Mouse (Mus musculus) embryonic facial prominence, embryonic 11.5 days (tissue): ENCODE data around the gene Ints3. TPM values are rescaled to one million over a fixed set of nuclear protein-coding genes. Genes with fewer than 3 reads are reported as not detected.

Source experiments
- ATAC-seq: fragments of 200-750 bp; cut with Nextera tagmentation; replicated peaks from 2 replicates; pipeline ENCODE4 v1.8.0; 2017; ENCODE audit warnings: low read depth; ENCODE audit not compliant: insufficient number of reproducible peaks, low FRiP score, low TSS enrichment
- DNase-seq: peaks from one replicate; pipeline ENCODE4 v3.0.0-alpha.2; 2015; ENCODE audit warnings: low spot score
- H3K27ac ChIP-seq: fragments of 300-500 bp; sonication (generic); replicated peaks from 2 replicates; pipeline ENCODE4 v1.5.1; 2014; ENCODE audit warnings: mild to moderate bottlenecking, low read depth, low read length, control low read depth
- H3K27me3 ChIP-seq: fragments of 300-500 bp; sonication (generic); 2 replicates; pipeline ENCODE4 v1.6.1; 2014; ENCODE audit warnings: mild to moderate bottlenecking, low read length, moderate library complexity, mixed read lengths; ENCODE audit not compliant: control insufficient read depth, insufficient read depth
- H3K36me3 ChIP-seq: fragments of 300-500 bp; sonication (generic); replicated peaks from 2 replicates; pipeline ENCODE4 v1.6.1; 2014; ENCODE audit warnings: low read depth, mild to moderate bottlenecking, low read length, moderate library complexity, mixed read lengths; ENCODE audit not compliant: control insufficient read depth, insufficient read depth
- H3K4me1 ChIP-seq: fragments of 300-500 bp; sonication (generic); 2 replicates; pipeline ENCODE4 v1.6.1; 2014; ENCODE audit warnings: low read length, mixed read lengths; ENCODE audit not compliant: control insufficient read depth, insufficient read depth
- H3K4me2 ChIP-seq: fragments of 300-500 bp; sonication (generic); 2 replicates; pipeline ENCODE4 v1.6.1; 2014; ENCODE audit warnings: low read depth, mild to moderate bottlenecking, control low read depth, low read length, moderate library complexity
- H3K4me3 ChIP-seq: fragments of 300-500 bp; sonication (generic); 2 replicates; pipeline ENCODE4 v1.5.1; 2014; ENCODE audit warnings: low read depth, low read length, control low read depth
- H3K9ac ChIP-seq: fragments of 300-500 bp; sonication (generic); replicated peaks from 2 replicates; pipeline ENCODE4 v1.6.1; 2014; ENCODE audit warnings: mild to moderate bottlenecking, control low read depth, low read length
- H3K9me3 ChIP-seq: fragments of 300-500 bp; sonication (generic); replicated peaks from 2 replicates; pipeline ENCODE4 v1.6.1; 2016; ENCODE audit warnings: mild to moderate bottlenecking, low read length, inconsistent platforms, mixed read lengths; ENCODE audit not compliant: control insufficient read depth
- WGBS: fragments of 180-500 bp; shearing (Covaris S2); extraction: QIAGEN DNeasy Blood & Tissue Kit; methylation state at CpG from one replicate; pipeline ENCODE4 v1.1.7; 2014; 5-methylcytosine and 5-hydroxymethylcytosine counted together
- polyA plus RNA-seq: library from polyadenylated mRNA; unstranded; fragments of >200 nt; fragmentation: Nextera tagmentation; extraction: Ambion mirVana; gene quantifications from 2 replicates; pipeline ENCODE4 v1.2.1, GENCODE M21; 2014

Ints3 gene
- polyA plus RNA-seq, 1 experiment from 2014 or later, result 31.7 TPM

- no peaks in the 10 kb centered on the region for H3K4me1 ChIP-seq
- H3K36me3 ChIP-seq, result no peaks in the 10 kb centered on the region
- WGBS, result 86% methylated on average over 4 of the region's 4 CpGs
- no peaks in the 10 kb centered on the region for H3K27me3 ChIP-seq
- H3K9ac ChIP-seq, result no peak overlapping the region
- DNase-seq (no peak), ATAC-seq (no peak)
- H3K4me3 ChIP-seq, result no peak overlapping the region
- H3K9me3 ChIP-seq, result no peaks in the 10 kb centered on the region
- H3K27ac ChIP-seq, result no peak overlapping the region
- no peak overlapping the region for H3K4me2 ChIP-seq
Observed at GRCm38 (mm10) chr3:90374368-90374767, 59.1 kb downstream of the Ints3 start.

DNA sequence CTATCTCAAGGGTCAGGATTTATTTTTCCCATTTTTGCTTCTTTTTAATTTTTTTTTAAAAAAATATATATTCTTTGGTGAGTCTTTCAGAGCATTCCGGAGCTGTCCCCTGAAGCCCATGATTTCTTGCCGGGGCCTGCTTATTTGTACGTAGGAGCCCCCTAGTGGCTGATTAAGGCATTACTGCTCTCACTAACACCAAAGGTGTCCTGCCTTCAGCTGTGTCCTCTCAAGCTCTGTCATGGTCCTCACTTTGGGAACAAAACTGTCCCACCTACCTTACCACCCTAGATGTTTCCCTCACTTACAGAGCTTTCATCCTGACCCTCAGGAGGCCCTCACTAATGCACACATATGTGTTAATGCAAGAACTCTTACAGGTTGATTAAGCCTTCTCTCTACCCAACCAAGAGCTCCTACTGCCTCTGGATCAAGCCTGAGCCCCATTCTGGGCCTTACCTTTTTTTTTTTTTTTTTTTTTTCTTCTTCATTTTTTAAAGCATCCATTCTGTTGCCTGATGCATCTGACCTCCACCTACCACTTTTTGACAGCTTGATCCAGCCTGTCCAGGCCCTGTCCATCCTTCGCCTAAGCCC, 59.9 kb downstream of the Ints3 start:
- Histone ChIP-seq H3K27ac (no peak overlapping the region), H3K4me3 (no peak overlapping the region), H3K27me3 (no peaks in the 10 kb centered on the region), H3K4me2 (no peak overlapping the region), H3K4me1 (no peaks in the 10 kb centered on the region), H3K9ac (no peak overlapping the region), H3K36me3 (no peaks in the 10 kb centered on the region), H3K9me3 (no peaks in the 10 kb centered on the region)
- peak; percentile 91 for DNase-seq
- peak; percentile 57; the same call in 1 of the 2 replicates for ATAC-seq
- WGBS, result 26% methylated on average over 4 of the region's 4 CpGs

DNA sequence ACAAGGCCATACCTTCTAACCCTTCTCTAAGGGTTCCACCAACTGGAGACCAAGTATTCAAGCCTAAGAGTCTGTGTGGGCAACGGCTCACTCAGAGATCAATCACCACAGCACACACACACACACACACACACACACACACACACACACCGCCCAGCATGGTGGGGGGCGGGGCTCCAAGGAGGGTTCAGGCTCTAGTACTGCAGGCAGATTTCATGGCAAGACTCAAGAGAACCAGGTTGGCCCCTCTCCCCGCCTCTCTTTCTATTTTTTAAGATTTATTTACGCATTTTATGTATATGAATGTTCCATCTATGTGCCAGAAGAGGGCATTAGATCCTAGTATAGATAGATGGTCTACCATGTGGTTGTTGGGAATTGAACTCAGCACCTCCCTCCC, 60.6 kb downstream of the Ints3 start:
- H3K36me3 ChIP-seq, result no peaks in the 10 kb centered on the region
- H3K9me3 ChIP-seq, result no peaks in the 10 kb centered on the region
- no peak overlapping the region for H3K27ac ChIP-seq
- H3K4me1 ChIP-seq, result no peaks in the 10 kb centered on the region
- DNase-seq (no peak), ATAC-seq (no peak)
- WGBS, result 61% methylated on average over 5 of the region's 5 CpGs
- no peaks in the 10 kb centered on the region for H3K27me3 ChIP-seq
- no peak overlapping the region for H3K4me3 ChIP-seq
- H3K4me2 ChIP-seq, result no peak overlapping the region
- no peak overlapping the region for H3K9ac ChIP-seq

GRCm38 (mm10) chr3:90371857-90372256, 61.6 kb downstream of the Ints3 start:
- no peak overlapping the region for H3K4me3 ChIP-seq
- H3K36me3 ChIP-seq, result no peaks in the 10 kb centered on the region
- H3K9ac ChIP-seq, result no peak overlapping the region
- WGBS, result 77% methylated on average over 7 of the region's 7 CpGs
- H3K4me2 ChIP-seq, result no peak overlapping the region
- no peak for ATAC-seq
- no peaks in the 10 kb centered on the region for H3K4me1 ChIP-seq
- no peaks in the 10 kb centered on the region for H3K27me3 ChIP-seq
- no peak for DNase-seq
- no peak overlapping the region for H3K27ac ChIP-seq
- H3K9me3 ChIP-seq, result no peaks in the 10 kb centered on the region

DNA sequence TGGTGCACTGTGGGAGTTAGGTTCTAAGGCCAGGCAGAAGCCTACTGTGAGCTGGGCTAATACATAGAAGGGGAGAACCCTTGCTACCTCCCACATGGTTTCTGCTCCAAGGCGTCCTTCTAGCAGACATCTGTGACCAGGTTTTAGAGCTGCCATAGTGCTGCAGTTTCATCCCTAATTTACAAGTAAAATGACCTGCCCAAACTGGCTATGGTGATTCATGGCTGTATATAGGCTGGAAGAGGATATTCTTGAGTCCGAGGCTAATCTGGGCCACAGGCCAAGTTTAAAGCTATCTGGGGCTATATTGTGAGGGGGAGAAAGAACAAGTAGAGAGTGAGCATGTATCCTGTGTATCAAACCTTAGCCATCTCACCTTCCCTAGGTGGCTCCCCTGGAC, 64.4 kb downstream of the Ints3 start:
- ATAC-seq (no peak), DNase-seq (no peak)
- H3K4me1 ChIP-seq, result no peaks in the 10 kb centered on the region
- no peaks in the 10 kb centered on the region for H3K36me3 ChIP-seq
- no peak overlapping the region for H3K4me2 ChIP-seq
- H3K27ac ChIP-seq, result no peak overlapping the region
- 68% methylated on average over 2 of the region's 2 CpGs for WGBS
- H3K27me3 ChIP-seq, result no peaks in the 10 kb centered on the region
- H3K4me3 ChIP-seq, result no peak overlapping the region
- no peak overlapping the region for H3K9ac ChIP-seq
- H3K9me3 ChIP-seq, result no peaks in the 10 kb centered on the region

DNA sequence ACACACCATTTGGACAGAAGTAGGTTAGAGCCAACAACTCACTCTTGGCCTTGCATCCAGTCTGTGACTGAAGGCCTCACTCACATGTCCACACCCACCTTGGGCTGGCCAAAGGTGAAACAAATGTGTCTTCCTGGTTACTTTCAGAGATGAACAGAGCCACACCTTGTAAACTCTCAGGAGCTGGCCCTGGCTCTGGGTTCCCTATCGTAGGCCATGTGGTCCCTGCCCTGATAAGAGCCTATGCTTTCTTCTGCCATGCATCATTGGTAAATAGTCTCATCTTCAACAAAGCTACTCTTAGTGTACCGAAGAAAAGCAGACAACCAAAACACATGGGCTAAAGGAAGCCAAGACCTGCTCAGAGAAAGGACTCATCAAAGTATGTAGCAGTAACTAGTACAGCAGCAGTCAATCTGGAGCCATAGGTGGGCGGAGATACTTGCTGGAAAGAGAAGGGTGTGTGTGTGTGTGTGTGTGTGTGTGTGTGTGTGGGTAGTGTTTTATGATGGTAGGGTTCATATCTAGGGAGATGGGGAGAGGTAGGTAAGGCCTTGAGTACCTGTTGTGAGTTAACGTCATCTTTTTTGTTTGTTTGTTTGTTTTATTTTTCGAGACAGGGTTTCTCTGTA, 66.3 kb downstream of the Ints3 start:
- Histone ChIP-seq H3K27ac (no peak overlapping the region), H3K4me3 (no peak overlapping the region), H3K4me1 (no peaks in the 10 kb centered on the region), H3K36me3 (no peaks in the 10 kb centered on the region), H3K4me2 (no peak overlapping the region), H3K9ac (no peak overlapping the region), H3K27me3 (no peaks in the 10 kb centered on the region), H3K9me3 (no peaks in the 10 kb centered on the region)
- no peak for ATAC-seq
- 95% methylated on average over 5 of the region's 5 CpGs for WGBS
- no peak for DNase-seq

- ATAC-seq, result no peak
- 92% methylated on average over 2 of the region's 2 CpGs for WGBS
Observed at GRCm38 (mm10) chr3:90362346-90362745, 71.1 kb downstream of the Ints3 start.

GRCm38 (mm10) chr3:90361476-90361875, 71.9 kb downstream of the Ints3 start:
- Histone ChIP-seq H3K4me2 (no peak overlapping the region), H3K9me3 (no peaks in the 10 kb centered on the region), H3K9ac (no peak overlapping the region), H3K27ac (no peak overlapping the region), H3K27me3 (no peaks in the 10 kb centered on the region), H3K4me3 (no peak overlapping the region), H3K36me3 (peaks cover 7% of the 10 kb centered on the region; the same call in 1 of the 2 replicates), H3K4me1 (no peaks in the 10 kb centered on the region)
- 89% methylated on average over 4 of the region's 4 CpGs for WGBS
- ATAC-seq (no peak), DNase-seq (no peak)

More at GRCm38 (mm10) chr3:90362346-90362745, 71.1 kb downstream of the Ints3 start:
- Histone ChIP-seq H3K4me3 (no peak overlapping the region), H3K27ac (no peak overlapping the region), H3K9ac (no peak overlapping the region), H3K9me3 (no peaks in the 10 kb centered on the region), H3K27me3 (no peaks in the 10 kb centered on the region), H3K4me1 (no peaks in the 10 kb centered on the region), H3K4me2 (no peak overlapping the region), H3K36me3 (peaks cover 5% of the 10 kb centered on the region; the same call in 1 of the 2 replicates)
- no peak for DNase-seq
